Mouse (Mus musculus) embryonic facial prominence, embryonic 14.5 days (tissue): ENCODE results near the gene 1700018F24Rik. TPM values are rescaled to one million over a fixed set of nuclear protein-coding genes. Genes with fewer than 3 reads are reported as not detected.
A peak's percentile ranks its signal among the peaks of the same experiment; 100 is the strongest.
"Not testable (repeated sequence)": the region's sequence is repeated elsewhere in the genome, so short reads cannot be mapped to it uniquely, and the experiment has no call there.

Source experiments
- ATAC-seq: fragments of 200-750 bp; cut with Nextera tagmentation; 2 replicates; pipeline ENCODE4 v1.8.0; 2017; ENCODE audit warnings: low read depth, moderate number of reproducible peaks, moderate TSS enrichment
- DNase-seq: peaks from one replicate; pipeline ENCODE4 v3.0.0-alpha.2; 2015; ENCODE audit warnings: low spot score
- H3K27ac ChIP-seq: fragments of 300-500 bp; sonication (generic); replicated peaks from 2 replicates; pipeline ENCODE4 v1.5.1; 2014; ENCODE audit warnings: low read depth, mild to moderate bottlenecking, low read length, moderate library complexity
- H3K27me3 ChIP-seq: fragments of 300-500 bp; sonication (generic); replicated peaks from 2 replicates; pipeline ENCODE4 v1.6.1; 2014; ENCODE audit warnings: low read length; ENCODE audit not compliant: control insufficient read depth, insufficient read depth
- H3K36me3 ChIP-seq: fragments of 300-500 bp; sonication (generic); 2 replicates; pipeline ENCODE4 v1.6.1; 2014; ENCODE audit warnings: low read length, mixed read lengths; ENCODE audit not compliant: control insufficient read depth, insufficient read depth
- H3K4me1 ChIP-seq: fragments of 300-500 bp; sonication (generic); 2 replicates; pipeline ENCODE4 v1.6.1; 2014; ENCODE audit warnings: antibody characterized with exemption, low read length; ENCODE audit not compliant: control insufficient read depth, insufficient read depth
- H3K4me2 ChIP-seq: fragments of 300-500 bp; sonication (generic); 2 replicates; pipeline ENCODE4 v1.6.1; 2014; ENCODE audit warnings: low read depth, mild to moderate bottlenecking, low read length, moderate library complexity, mixed read lengths
- H3K4me3 ChIP-seq: fragments of 300-500 bp; sonication (generic); 2 replicates; pipeline ENCODE4 v1.5.1; 2014; ENCODE audit warnings: low read depth, mild to moderate bottlenecking, low read length
- H3K9ac ChIP-seq: fragments of 300-500 bp; sonication (generic); 2 replicates; pipeline ENCODE4 v1.6.1; 2014; ENCODE audit warnings: low read depth, mild to moderate bottlenecking, low read length, moderate library complexity, mixed read lengths
- H3K9me3 ChIP-seq: fragments of 300-500 bp; sonication (generic); 2 replicates; pipeline ENCODE4 v1.6.1; 2016; ENCODE audit warnings: low read length; ENCODE audit not compliant: control insufficient read depth
- WGBS: fragments of 180-500 bp; shearing (Covaris S2); extraction: QIAGEN DNeasy Blood & Tissue Kit; methylation state at CpG from one replicate; pipeline ENCODE4 v1.1.7; 2014; 5-methylcytosine and 5-hydroxymethylcytosine counted together
- polyA plus RNA-seq: library from polyadenylated mRNA; unstranded; fragments of >200 nt; fragmentation: Nextera tagmentation; extraction: Ambion mirVana; gene quantifications from 2 replicates; pipeline ENCODE4 v1.2.1, GENCODE M21; 2014

1700018F24Rik gene
- 0.31 TPM in 1 of 2 replicates, not detected in the other for polyA plus RNA-seq

DNA sequence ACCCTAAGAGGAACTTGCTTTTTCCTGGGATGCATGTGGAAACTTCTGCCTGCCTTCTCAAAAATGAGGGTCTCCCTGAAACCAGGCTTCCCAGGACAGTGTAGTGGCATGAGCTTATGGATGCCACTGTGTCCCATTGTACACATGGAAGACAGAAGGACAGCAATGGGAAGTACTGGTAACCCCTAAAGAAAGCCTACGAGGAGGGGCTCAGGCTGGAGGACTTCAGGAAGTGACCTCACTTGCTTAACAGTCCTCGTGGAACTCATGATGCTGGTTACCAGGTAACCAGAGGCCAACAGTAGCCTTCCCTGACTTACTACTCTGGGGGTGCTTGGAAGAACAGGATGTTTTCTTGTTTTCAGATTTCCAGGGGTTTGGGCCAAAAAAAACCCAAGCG, at the start of gene 1700018F24Rik:
Gene 1700018F24Rik (plus strand): TSS at position 301 of the 400 bp plus-strand sequence.
- H3K27me3 ChIP-seq, H3K4me2 ChIP-seq, DNase-seq, H3K9ac ChIP-seq, ATAC-seq, H3K4me1 ChIP-seq, H3K4me3 ChIP-seq, H3K36me3 ChIP-seq, H3K27ac ChIP-seq, H3K9me3 ChIP-seq: not testable (repeated sequence)
- WGBS, result 46% methylated on average over 3 of the region's 3 CpGs

DNA sequence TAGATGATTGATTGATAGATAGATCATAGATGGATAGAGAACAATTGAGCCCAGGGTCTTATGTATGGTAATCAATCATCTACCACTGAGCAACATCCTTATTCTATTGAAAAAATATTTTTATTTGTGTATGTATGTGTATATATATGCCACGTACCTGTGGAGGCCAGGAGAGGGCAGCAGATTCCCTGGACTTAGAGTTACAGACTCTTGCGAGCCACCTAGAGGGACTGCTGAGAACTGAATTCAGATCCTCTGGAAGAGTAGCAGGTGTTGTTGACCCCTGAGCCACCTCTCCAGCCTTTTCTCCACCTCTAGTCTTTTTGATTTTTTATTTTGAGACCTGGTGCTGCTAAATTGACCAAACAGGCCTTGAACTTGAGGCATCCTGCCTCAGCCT, 44.3 kb upstream of the 1700018F24Rik start:
- Histone ChIP-seq H3K36me3 (no peaks in the 10 kb centered on the region), H3K4me3 (no peak overlapping the region), H3K9me3 (no peaks in the 10 kb centered on the region), H3K9ac (no peak overlapping the region), H3K4me2 (no peak overlapping the region), H3K27me3 (no peaks in the 10 kb centered on the region), H3K27ac (no peak overlapping the region), H3K4me1 (no peaks in the 10 kb centered on the region)
- no peak for ATAC-seq
- 59% methylated on average over 2 of the region's 2 CpGs for WGBS
- DNase-seq, result peak; percentile 14

DNA sequence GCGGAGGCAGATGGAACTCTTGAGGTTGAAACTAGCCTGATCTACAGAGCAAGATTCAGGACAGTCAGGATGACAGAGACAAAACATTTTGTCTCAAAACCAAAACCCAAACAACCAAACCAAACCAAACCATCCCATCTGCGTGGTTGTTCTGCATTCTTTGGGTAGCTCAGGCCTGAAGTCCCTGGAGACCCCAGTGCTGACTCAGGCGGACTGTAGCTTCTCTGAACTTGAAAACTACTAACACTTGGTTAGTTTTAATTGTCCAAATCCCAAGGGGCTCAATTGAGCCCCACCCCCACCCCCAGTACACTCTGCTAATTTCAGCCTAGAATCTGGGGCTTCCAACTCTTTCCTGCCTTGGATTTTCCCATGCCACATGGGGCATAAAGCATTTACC, 39.4 kb upstream of the 1700018F24Rik start:
- Histone ChIP-seq H3K27ac (no peak overlapping the region), H3K4me1 (no peaks in the 10 kb centered on the region), H3K36me3 (no peaks in the 10 kb centered on the region), H3K27me3 (no peaks in the 10 kb centered on the region), H3K4me2 (no peak overlapping the region), H3K9ac (no peak overlapping the region), H3K4me3 (no peak overlapping the region), H3K9me3 (no peaks in the 10 kb centered on the region)
- ATAC-seq (no peak), DNase-seq (no peak)
- 68% methylated on average over 3 of the region's 3 CpGs for WGBS

DNA sequence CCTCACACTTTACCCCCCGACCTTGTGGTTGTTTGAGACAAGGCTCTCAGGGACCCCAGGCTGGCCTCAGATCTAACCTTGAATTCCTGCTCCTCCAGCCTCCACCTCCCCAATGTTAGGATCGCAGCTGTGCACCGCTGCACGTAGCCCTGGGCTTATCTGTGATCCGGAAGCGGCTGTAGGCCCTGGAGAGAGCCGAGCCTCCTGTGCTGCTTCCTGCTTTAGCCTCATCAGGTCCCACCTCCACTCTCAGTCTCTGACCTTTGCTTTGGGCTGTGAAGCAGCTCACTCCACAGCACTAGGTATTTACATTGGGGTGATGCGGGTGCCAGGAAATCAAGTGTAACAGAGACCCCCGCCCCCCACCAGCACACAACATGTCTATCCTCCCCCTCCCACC, 38.3 kb upstream of the 1700018F24Rik start:
- Histone ChIP-seq H3K4me2 (no peak overlapping the region), H3K27me3 (no peaks in the 10 kb centered on the region), H3K4me1 (no peaks in the 10 kb centered on the region), H3K4me3 (no peak overlapping the region), H3K27ac (no peak overlapping the region), H3K9me3 (no peaks in the 10 kb centered on the region), H3K9ac (no peak overlapping the region), H3K36me3 (no peaks in the 10 kb centered on the region)
- no peak for ATAC-seq
- 66% methylated on average over 9 of the region's 9 CpGs for WGBS
- no peak for DNase-seq

DNA sequence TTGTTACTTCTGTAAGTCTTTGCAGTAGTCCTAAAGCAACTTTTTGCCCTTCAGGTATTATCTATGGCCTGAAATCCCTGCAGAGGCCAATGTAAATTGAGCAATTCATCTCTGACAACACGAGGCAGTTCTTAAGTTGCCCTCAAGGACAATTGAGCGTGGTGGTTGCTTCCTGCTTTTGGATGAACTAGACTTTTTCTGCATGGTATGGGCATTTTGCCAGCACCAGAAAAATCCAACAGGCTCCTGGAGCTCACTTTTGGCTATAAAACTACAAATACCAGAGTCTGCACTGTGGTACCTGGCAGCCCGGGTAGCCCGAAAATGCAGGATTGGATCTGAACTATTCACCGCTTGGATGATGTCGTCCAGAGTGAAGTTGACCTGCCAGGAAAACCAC, 37.2 kb upstream of the 1700018F24Rik start:
- Histone ChIP-seq H3K4me3 (no peak overlapping the region), H3K27me3 (no peaks in the 10 kb centered on the region), H3K9me3 (no peaks in the 10 kb centered on the region), H3K4me2 (no peak overlapping the region), H3K9ac (no peak overlapping the region), H3K27ac (no peak overlapping the region), H3K4me1 (no peaks in the 10 kb centered on the region), H3K36me3 (no peaks in the 10 kb centered on the region)
- ATAC-seq, result no peak
- DNase-seq, result no peak
- 74% methylated on average over 6 of the region's 6 CpGs for WGBS

DNA sequence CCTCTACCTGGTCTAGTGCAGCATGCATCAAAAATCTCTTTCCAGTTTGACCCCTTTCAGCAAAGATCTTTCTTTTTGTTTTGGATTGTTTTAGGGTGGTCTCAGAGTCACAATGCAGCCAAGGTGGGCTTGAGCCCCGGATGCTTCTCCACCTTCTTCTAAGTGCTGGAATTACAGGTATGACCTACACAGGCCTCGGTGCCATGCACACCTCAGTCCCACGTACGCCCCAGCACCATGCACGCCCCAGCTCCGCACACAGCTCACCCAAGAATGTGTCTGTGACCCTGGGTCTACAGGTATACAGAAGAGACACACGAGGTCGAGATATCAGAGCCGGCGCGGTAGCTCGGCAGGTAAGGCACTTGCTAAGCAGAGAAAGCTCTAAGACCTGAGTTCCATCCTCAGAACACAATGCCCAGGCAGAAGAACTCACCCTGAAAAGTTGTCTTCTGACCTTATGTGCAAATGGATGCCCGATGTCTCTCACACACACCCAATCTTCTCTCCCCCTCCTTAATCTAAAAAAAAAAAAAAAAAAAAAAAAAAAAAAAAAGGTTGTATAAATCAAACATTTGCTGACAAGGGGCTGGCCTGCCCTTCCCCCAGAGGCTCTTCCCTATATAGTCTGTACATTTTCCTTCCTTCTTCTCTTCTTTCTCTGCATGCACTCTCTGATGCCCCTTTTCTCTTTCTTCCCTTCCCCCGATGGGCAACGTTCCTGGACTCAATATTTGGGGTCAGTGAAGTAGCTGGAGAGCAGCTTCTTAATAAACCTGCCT, 33.7 kb upstream of the 1700018F24Rik start:
- no peak overlapping the region for H3K9ac ChIP-seq
- DNase-seq (no peak), ATAC-seq (no peak)
- WGBS, result 88% methylated on average over 15 of the region's 15 CpGs
- no peaks in the 10 kb centered on the region for H3K27me3 ChIP-seq
- H3K36me3 ChIP-seq, result no peaks in the 10 kb centered on the region
- no peak overlapping the region for H3K27ac ChIP-seq
- no peak overlapping the region for H3K4me2 ChIP-seq
- no peak overlapping the region for H3K4me3 ChIP-seq
- no peaks in the 10 kb centered on the region for H3K4me1 ChIP-seq
- no peaks in the 10 kb centered on the region for H3K9me3 ChIP-seq

DNA sequence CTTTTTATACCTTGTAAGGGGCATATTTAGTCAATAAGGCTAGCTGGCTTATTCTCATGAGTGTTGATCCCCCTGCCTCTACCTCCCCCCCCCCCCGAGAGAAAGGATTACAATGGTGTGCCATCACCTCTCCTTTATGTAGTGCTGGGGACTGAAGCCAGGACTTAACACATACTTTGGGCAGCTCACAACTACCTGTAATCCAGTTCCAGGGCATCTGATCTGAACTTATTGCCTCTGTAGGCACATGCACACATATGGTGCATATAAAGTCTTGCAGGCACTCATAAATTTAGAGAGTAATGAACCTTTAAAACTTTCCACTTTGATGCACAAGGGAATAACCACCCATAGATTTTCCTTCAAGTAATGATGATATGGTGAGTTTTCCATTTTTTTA, 28.5 kb upstream of the 1700018F24Rik start:
- no peak for ATAC-seq
- Histone ChIP-seq H3K4me1 (no peaks in the 10 kb centered on the region), H3K27me3 (no peaks in the 10 kb centered on the region), H3K36me3 (no peaks in the 10 kb centered on the region), H3K4me3 (no peak overlapping the region), H3K4me2 (no peak overlapping the region), H3K27ac (no peak overlapping the region), H3K9me3 (no peaks in the 10 kb centered on the region), H3K9ac (no peak overlapping the region)
- no peak for DNase-seq
- 90% methylated on average over 1 of the region's 1 CpGs for WGBS

DNA sequence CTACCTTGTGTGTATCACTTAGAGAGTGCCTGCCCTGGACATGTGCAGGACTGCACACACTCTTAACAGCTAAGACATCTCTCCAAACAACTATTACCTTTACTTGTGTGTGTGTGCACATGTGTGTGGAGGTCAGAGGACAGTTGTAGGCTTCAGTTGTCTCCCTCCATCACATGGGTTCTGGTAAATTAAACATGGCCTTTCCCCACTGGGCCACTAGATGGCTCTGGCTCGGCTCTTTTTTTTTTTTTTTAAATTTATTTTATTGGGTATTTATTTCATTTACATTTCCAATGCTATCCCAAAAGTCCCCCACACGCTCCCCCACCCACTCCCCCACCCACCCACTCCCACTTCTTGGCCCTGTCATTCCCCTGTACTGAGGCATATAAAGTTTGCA, 26.0 kb upstream of the 1700018F24Rik start:
- not testable (repeated sequence) for H3K36me3 ChIP-seq, DNase-seq, H3K9me3 ChIP-seq, H3K4me1 ChIP-seq, H3K4me3 ChIP-seq, ATAC-seq, H3K27me3 ChIP-seq, H3K27ac ChIP-seq, H3K4me2 ChIP-seq, H3K9ac ChIP-seq
- WGBS, result 47% methylated on average over 2 of the region's 2 CpGs

DNA sequence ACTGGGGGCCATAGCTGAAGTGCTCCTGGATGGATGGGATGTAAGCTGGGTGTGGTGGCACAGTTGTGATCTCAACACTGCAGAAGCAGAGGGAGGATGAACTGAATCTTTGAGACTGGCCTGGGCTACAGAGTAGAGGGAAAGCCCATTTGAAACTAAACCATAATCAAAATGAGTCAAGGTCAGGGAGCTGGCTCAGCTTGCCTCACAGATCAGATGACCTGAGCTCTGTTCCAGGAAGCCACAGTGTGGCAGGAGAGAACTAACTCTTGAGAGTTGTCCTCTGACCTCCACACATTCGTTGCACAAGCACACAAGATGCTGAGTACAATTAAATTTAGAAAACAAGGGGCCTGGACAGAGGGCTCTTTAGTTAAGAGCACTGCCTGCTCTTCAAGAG, 22.5 kb upstream of the 1700018F24Rik start:
- not testable (repeated sequence) for H3K4me2 ChIP-seq, H3K9me3 ChIP-seq, H3K9ac ChIP-seq, H3K4me3 ChIP-seq, H3K4me1 ChIP-seq, H3K36me3 ChIP-seq, DNase-seq, ATAC-seq, H3K27ac ChIP-seq, H3K27me3 ChIP-seq
- 39% methylated on average over 1 of the region's 1 CpGs for WGBS
